Mouse (Mus musculus) cerebellum, adult 11 months (tissue): ENCODE measurements around the gene Fbxl21.

Experiments
- DNase-seq: peaks from one replicate; pipeline ENCODE4 v3.0.0; 2022

The Fbxl21 gene

DNA sequence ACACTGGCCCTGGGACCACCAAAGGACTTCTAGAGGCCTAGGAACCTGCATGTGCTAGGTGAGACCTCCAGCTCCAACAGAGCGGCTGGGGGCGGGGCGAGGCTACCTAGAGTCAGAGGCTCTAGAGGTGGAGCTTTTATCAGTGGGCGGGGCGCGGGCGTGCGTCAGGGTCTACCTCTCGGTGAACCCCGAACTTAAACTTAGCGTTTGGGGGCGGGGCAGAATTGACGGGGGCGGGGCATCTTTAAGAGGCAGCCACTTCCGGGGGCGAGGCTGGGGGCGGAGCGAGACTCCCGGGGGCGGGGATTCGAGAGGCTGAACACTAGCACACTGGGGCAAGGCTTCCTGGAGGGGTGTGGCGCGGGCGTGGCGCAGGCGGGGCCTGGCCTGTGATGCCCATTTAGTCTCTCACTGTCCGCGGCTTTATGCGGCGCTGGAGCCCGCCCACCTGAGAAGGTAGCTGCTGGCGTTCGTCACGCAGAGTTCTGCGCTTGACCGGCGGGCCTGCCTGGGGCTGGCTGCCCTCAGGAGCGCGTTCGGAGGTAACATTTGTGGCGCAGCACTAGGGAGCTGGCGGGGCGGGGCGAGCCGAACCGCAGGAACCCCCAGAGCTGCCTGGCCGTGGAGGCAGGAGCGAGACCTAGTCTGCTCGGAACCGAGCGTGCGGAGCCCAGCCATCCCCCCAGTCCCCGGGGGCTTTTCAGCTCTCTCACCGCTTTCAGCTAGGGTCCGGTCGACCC lies at the start of gene Fbxl21:
TSS of gene Fbxl21 (plus strand) at position 392 of the 740 bp plus-strand sequence.
- DNase-seq: peak; percentile 93

GRCm38 (mm10) chr13:56472661-56473060 lies 49.6 kb upstream of the Fbxl21 start:
- DNase-seq: no peak

GRCm38 (mm10) chr13:56475363-56475762 lies 46.9 kb upstream of the Fbxl21 start:
- peak; percentile 29 for DNase-seq

GRCm38 (mm10) chr13:56476790-56477189 lies 45.5 kb upstream of the Fbxl21 start:
- no peak for DNase-seq

DNA sequence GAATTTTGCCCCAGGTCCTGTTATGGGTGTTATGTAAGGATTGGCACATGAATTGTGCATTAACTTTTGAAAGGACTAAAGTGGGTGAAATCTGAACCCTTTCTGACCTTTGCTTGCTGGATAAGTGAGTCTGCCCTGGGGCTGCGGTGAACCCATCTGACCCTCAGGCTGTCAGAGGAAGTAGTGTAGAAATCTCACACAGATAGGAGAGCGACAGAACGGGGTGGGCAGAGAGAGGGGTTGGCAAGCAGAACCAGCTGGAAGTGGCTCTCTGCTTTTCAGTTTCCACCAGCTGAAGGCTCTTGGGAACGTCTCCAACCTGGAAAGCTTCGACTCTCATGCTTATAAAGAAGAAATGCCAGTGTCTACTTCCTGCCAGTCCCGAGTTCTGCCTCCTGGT lies 45.0 kb upstream of the Fbxl21 start:
- no peak for DNase-seq

GRCm38 (mm10) chr13:56478027-56478426 lies 44.2 kb upstream of the Fbxl21 start:
- DNase-seq: no peak

DNA sequence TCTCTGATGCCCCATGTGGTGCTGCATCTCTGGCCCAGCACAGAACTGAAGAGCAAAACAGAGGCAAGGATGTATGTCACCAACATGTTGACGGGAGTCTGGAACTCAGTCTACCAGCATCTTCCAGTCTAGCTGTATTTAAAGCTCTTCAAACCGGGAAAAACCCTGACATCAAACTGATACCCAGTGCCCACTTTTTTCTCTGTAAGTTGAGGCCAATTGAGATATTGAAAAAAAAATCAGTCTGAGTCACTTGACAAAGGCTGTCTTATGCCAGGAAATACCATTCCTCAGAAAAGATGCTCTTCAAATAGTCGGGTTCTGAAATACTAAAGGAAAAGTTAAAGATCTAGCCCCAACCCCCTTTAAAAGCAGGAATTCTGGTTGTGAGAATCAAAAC lies 40.1 kb upstream of the Fbxl21 start, which contains the start of gene Il9:
TSS of gene Il9 (minus strand) at position 101 of the 400 bp plus-strand sequence.
- no peak for DNase-seq

GRCm38 (mm10) chr13:56488012-56488411 lies 34.3 kb upstream of the Fbxl21 start:
- no peak for DNase-seq

DNA sequence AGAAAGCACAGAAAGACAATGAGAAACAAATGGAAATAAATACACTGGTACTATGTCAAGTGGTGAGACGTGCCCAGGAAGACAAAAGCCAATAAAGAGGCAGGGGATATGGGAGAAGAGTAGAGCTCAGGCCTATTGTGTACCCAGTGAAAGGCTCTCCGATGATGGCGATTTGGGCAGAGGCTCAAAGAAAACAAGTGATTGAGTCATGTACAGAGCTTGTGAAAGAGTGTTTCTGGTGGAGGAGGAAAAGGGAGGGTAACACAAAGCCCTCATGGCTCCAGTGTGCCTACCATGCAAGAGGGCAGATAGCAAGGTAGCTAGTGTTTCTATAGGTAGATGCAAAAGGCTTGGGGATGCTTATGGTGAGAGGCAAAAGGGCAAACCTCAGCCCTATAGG lies 27.8 kb upstream of the Fbxl21 start:
- no peak for DNase-seq

DNA sequence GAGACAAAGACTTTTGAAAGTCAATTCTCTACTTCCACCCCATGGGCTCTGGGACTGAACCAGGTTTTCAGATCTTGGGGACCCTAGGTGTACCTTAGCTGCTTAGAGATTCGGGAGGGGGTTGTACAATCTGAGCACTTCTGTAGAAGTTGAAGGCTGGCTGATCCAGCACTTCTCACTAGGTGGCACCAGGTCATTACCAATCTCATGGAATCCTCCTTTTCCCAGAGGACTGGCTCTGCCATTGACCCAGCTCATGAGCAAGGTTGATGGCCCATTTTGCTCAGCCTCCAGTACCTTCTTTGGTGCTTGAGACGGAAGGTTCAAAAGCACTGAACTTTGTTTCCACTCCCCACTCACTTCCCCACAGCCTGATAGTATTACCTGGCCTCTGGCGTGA lies 22.1 kb upstream of the Fbxl21 start:
- DNase-seq: no peak

GRCm38 (mm10) chr13:56500636-56501035 lies 21.6 kb upstream of the Fbxl21 start:
- DNase-seq: no peak

DNA sequence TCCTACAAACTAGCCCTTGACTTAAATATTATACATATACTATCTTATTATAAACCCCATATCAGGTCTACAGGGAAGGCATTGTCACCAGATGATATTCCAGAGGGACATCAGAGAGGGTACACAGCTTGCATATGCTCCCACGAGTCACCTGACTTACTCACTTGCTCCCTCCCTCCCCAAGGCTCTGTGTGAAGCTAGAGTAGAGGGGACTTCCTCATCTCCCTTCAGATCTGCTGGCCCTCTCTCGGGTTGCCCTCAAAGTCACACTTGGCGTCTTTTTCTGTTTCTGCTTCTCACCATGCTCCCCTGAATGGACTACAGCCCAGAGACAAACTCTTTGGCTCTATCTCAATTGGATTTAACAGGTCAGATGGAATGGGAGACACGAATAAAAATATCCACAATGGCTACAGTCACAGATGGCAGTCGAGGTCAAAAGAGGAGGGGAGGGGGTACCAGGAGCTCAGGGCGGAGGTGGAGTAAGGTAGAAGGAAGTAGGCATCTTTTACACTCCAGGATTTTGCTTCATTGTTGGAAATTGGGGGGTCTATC lies 20.3 kb upstream of the Fbxl21 start:
- DNase-seq: no peak

GRCm38 (mm10) chr13:56506871-56507496 lies 15.3 kb upstream of the Fbxl21 start:
- DNase-seq: no peak

GRCm38 (mm10) chr13:56509796-56510195 lies 12.5 kb upstream of the Fbxl21 start:
- no peak for DNase-seq

- DNase-seq: no peak
Observed at GRCm38 (mm10) chr13:56513595-56513994, 8.7 kb upstream of the Fbxl21 start.

GRCm38 (mm10) chr13:56516311-56516710 lies 6.0 kb upstream of the Fbxl21 start:
- DNase-seq: no peak

GRCm38 (mm10) chr13:56516816-56517215 lies 5.5 kb upstream of the Fbxl21 start:
- no peak for DNase-seq

- no peak for DNase-seq
Observed at GRCm38 (mm10) chr13:56522821-56523167, 522 bp downstream of the Fbxl21 start.

DNA sequence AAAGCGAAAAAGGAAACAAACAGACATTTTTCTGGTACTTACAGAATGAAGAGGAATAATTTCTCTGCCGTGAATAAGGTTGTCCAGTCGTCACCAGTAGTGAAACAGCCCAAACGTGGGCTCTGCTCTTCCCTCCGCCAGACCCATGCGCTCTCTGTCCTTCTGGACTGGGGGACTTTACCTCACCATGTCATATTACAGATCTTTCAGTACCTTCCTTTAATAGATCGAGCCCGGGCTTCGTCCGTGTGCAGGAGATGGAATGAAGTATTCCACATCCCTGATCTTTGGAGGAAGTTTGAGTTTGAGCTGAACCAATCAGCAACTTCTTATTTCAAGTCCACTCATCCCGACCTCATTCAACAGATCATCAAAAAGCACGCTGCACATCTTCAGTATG lies 4.6 kb downstream of the Fbxl21 start:
- no peak for DNase-seq

DNA sequence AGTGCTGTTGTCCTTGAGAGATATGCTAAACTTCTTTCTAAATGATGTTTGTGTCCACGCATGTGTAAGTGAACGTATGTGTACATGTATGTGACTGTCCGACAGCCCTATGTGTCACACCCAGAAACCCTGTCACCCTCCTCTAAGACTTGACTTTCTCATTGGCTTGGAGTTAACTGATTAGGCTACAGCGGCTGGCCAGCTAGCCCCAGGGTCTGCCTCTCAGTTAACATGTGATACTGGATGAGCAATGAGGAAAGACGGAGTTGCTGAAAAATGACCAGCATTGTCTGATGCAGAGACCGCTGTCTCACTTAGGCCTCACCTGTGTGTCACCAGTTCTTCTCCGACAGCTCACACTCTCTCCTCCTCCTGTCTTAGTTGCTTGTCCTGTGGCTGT lies 5.6 kb downstream of the Fbxl21 start:
- no peak for DNase-seq

- no peak for DNase-seq
Observed at GRCm38 (mm10) chr13:56528281-56528680, 6.0 kb downstream of the Fbxl21 start.

- no peak for DNase-seq
Observed at GRCm38 (mm10) chr13:56529031-56529430, 6.8 kb downstream of the Fbxl21 start.

GRCm38 (mm10) chr13:56529685-56530084 lies 7.4 kb downstream of the Fbxl21 start:
- DNase-seq: no peak

- no peak for DNase-seq
Observed at GRCm38 (mm10) chr13:56534931-56535330, 12.7 kb downstream of the Fbxl21 start.
